Mouse (Mus musculus) layer of hippocampus, adult 18-20 months (tissue): ENCODE measurements around the gene Myh9. TPM values are rescaled to one million over a fixed set of nuclear protein-coding genes. Genes with fewer than 3 reads are reported as not detected.
A peak's percentile ranks its signal among the peaks of the same experiment; 100 is the strongest.
"Not testable (repeated sequence)": the region's sequence is repeated elsewhere in the genome, so short reads cannot be mapped to it uniquely, and the experiment has no call there.

ENCODE experiments used
- DNase-seq, 2 experiments: peaks; one replicate each; pipeline ENCODE4 v3.0.0; 2022; ENCODE audit warnings: low spot score in 2 of 2
- total RNA-seq, 2 experiments: library from RNA; stranded (reverse); gene quantifications; 2 replicates each; pipeline ENCODE4 v1.2.3; 2021

The Myh9 gene
- total RNA-seq, 2 experiments from 2014 or later = 86.7 to 88.3 TPM

DNA sequence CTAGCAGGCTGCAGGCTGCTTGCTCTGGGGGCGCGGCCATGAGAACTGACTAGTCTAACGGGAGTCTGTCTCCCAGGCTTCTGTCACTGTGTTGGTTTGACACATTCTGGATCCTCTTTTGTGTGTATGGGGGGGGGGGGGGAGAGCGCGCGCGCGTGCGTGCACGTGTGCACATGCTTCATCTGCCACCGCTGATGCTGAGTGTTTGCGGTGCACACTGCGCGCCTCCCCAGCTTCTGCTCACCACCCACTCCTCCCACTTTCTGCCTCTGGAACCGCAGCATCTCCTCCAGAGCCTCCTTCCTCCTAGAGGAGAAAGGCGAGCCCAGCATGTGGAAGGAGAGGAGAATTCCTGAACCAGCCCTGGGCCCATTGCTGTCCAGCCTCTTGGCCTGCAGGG is 81.9 kb downstream of the Myh9 start:
- no peak for DNase-seq

DNA sequence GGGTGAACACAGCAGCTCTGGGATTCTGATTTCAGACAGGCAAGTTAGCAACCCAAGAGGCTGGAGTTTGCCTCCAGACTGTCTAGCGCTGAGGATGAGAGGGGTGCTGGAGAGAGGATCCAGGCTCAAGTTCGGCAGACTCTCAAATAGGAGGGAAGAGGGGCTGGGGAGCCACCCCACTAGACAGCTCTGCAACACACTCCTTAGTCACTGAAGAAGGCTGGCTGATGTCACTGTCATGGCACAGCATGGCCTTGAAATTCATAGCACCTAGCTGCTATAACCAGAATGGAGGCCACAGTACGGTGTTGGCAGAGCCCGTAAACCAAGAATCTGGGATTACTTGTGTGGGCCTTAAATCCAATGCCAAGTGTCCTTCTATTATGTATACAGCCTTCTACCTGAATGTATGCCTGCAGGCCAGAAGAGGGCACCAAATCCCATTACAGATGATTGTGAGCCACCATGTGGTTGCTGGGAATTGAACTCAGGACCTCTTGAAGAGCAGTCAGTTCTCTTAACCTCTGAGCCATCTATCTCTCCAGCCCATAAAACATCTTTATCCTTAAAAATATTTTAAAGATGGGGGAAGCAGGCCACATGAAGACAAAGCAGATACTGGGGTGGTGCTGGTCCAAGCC is 84.3 kb downstream of the Myh9 start:
- DNase-seq = no peak

DNA sequence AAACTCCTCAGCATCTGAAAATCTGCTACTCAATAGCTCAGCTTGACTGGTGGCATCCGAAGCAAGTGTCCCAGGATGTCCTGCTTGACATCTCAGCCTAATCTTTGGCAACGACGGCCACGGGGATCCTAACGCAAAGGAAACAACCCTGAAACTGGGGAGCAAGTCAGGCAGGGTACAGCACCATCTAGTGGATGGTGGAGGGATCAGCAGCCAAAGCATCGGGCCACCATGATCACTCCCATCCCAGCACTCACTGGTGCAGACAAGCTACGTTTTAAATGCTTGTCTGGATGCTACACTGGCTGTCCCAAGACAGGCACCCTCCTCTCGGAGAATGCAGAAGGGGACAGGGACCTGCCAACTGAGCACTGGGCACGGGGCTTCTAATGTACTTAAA is 85.1 kb downstream of the Myh9 start, which contains the start of gene Apol8:
Gene Apol8 (minus strand): TSS at position 156 of the 400 bp plus-strand sequence.
- DNase-seq = peak in 1 of 2 experiments; percentile 87

DNA sequence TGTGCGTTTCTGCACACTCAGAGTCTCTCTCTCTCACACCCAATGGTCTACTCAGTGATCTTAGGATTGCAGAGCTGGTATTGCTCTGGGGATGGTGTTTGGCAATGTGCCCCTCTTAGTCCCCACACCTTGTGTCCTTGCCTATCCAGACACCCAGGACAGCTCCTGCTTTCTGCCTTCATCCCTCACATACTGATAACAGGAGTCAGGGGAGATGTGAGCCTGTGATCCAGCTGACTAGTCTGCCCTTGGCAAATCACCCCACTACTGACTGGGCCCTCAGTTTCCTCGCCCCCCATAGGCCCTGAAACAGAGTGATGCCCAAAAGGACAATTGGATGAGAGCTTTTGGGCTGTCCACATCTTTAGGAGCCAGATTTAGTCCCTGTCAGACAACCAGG is 85.9 kb downstream of the Myh9 start:
- no peak for DNase-seq

DNA sequence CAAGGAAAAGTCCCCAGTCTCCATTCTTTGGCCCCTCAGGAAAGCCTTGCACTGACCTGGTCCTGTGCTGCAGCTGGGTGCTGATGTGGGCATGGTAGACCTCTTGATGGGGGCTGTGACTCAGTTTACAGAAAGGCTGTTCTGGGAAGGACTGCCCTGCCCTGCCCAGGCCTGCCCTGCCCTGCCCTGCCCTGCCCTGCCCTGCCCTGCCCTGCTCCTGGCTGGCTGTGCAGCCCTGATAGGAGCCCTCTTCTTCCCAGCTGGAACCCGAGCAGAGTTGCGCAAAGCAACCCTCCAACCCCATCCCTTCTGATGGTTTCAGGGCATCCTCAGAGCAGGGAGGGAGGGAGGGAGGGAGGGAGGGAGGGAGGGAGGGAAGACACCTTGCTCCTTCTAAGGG is 86.8 kb downstream of the Myh9 start:
- DNase-seq = no peak

DNA sequence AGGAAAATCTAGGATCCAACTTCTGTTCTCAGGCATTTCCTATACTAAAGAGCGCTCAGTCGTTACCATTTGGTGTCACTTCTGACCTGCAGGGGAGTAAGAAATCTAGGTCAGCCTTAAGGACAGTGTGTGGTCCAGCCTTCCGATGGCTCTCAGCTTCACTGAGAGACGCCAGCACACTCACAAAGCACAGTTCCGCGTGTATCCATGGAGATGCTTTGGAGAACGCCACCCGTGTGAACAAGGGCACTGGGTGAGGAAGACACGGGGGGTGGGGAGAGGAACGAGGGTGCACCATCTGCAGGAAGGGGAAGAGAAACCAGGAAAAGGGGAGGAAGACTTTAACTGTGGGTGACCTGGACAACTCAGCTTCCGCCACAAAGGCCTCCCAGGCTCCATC is 89.5 kb downstream of the Myh9 start:
- no peak for DNase-seq

DNA sequence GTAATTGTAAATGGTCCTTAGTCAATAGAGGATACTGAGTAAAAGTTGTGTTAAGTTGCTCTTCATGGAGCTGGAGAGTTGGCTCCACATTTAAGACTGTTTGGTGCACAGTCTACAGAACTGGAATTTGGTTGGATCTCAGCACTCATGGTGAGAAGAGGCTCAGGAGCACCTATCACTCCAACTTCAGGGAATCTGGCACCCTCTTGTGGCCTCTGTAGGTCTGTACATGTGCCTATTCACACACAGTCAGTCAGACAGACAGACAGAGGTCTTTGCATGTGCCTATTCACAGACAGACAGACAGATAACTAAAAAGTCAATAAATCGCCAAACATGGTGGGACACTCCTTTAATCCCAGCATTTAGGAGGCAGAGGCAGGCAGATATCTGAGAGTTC is 91.5 kb downstream of the Myh9 start:
- peak in 1 of 2 experiments; percentile 61 for DNase-seq

DNA sequence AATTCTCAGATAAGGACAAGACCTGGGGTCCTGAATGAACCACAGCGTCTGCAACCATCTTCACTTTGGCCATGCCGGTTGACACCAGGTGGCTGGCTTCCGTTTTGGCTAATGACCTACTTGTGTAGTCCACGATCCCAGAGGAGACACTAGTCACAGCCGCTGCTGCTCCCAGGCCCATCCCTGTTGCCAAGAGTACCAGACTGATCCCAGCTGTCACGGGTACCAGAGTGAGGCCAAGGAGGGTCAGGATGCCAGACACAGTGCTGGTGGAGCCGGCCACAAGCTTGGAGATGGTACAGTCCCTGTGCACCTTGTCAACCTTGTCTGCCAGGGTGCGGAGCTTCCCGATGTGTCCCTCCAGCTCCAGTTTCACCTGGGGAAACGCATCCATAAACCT is 92.3 kb downstream of the Myh9 start:
- DNase-seq = no peak

DNA sequence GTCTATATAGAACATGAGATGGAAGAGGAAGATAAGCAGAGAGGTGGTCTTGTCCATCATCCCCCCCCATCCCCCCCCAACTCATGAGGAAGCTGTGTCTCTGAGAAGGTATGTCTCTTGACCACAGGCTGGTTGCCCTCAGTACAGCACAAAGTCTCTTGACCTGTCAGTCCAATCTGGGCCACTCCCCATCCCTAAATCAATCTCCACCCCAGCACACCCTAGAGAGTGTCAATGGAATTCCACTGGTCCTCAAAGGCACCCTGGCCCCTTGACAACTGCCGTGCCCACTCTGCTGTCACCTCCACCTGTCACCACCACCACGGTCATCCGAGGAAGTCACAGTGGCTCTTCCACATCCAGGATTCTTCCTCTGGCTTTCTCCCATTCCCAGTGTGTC is 93.6 kb downstream of the Myh9 start:
- DNase-seq = no peak

DNA sequence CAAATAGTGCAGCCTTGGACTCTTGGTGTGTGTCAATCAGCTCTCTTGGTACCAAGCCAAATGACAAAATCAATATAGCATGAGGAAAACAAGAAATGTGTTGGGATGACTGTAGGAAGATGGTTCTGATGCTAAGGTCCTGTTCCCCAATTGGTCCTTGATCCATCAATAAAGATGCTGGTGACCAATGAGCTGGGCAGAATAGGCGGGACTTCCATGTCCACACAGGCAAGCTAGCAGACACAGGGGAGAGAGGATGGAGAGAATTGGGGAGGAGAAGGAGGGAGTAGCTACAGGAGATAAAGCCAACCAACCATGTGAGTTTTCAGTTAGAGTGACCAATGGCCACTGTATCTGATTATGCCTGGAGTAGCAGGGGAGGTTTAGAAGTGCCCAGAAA is 95.6 kb downstream of the Myh9 start:
- no peak for DNase-seq

DNA sequence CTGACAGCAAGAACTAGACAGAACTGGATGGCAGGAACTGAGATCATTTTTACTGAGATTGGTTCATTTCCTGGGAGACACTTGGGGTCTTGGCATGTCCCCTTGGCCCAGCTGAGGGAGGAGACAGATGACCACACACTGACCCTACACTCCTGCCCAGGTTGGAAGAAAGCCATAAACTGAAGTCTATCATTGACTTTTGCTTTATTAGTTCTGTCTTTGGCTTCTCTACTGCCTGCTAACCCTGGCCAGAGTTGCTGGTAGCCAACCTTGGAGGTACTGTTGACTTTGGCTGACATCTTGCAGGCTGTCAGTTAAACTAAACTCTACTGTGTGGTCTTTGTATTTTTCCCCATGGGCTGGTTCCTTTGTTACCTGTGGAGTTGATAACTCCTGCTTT is 96.9 kb downstream of the Myh9 start:
- DNase-seq = no peak

DNA sequence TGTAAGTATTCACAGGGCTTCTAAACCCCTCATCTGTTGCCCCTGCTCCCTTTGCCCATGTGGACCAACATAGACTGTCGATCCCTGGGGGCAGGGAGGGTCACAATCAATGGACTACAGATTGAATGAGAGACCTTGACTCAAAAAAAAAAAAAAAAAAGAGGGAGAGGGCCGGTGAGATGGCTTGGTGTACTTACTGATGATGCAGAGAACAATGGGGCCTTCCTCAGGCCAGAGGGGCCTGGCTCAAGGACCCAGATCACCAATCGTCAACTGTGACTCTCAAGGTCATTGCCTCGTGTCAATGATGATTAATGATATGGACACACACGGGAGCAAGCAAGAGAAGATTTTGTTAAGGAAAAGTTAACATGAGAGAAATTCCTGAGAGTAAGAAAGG is 97.3 kb downstream of the Myh9 start:
- no peak for DNase-seq

DNA sequence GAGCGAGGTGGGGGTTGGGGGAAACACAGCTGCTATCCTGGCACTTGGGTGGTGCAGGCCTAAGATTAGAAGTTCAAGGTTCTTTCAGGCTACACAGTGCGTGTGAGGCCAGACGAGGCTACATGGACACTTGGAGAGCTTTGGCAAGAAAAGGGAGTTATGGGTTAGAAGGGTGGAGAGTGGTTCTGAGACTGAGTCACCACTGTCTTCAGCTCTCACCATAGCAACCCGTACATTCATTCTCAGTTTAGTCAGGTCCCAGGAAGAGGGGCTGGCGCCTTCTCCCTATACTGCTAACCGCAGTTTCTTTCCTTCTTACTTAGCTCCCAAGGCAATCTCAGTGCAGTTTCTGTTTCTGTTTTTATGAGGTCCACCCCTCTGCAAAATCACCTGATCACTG is 100.4 kb downstream of the Myh9 start:
- DNase-seq = not testable (repeated sequence)

DNA sequence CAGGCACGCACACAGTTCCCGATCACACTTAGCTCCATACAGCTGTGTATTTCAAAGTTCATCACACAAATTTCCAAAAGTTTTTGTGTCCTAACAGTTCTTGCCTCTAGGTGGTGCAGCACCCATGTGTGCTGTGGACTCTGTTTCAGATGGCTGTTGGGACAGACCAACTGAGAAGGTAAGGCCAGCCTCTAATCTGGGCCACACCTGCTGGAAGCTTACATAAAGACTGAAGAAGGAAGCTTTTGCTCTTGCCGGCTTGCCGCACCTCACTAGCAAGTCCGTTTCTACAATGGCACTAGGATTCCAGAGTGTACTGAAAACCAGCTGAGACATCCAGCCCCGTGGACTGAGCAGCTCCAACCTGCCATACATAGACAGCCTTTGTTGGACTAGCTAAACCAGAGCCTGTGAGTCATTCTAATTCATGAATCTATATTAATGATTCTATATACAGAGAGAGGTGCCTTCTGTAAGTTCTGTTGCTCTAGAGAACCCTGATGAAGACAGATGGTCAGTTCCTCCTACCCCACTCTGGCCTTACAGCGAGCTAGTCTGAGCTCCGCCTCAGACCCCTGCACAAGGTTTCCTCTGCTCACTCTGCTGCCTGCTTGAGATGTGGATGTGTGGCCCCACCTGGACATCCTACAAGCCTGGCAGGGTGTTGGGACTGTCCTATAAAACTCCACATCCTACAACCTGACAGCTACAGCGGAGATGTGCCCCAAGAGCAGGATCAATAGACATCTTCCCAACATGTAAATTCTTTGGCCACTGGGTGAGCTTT is 101.3 kb downstream of the Myh9 start:
- no peak for DNase-seq

DNA sequence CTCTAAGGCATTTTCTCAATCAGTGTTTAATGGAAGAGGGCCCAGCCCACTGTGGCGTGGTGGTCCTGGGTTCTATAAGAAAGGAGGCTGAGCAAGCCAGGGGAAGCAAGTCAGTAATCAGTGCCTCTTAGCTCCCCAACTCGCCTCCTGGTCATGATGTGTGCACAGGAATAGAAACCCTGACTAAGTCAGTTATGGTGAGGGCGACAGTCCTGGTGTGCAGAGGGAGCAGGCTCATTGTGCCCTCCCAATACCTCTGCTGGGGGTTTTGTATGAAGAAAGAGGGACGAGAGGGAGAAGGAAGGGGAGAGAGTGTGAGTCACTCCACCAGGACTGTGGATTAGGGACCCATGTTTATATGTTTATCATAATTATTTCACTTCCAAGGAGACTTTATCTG is 108.1 kb downstream of the Myh9 start:
- not testable (repeated sequence) for DNase-seq

DNA sequence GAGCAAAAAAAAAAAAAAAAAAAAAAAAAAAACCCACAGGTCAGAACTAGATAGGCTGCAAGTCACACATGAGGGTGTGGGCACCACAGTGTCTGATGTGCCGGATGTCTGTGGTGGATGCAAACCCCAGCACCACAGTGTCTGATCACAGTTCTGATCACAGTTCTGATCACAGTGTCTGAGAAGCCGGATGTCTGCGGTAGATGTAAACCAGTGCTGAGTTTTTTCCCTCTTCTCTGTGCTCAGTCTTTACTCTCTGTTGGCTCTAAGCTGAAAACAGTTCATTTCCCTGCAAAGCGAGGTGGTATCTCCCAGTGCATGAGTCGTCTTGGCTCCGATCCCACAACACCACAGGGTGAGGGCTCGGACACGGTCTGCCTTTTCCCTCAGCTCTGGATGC is 108.6 kb downstream of the Myh9 start:
- DNase-seq = not testable (repeated sequence)

DNA sequence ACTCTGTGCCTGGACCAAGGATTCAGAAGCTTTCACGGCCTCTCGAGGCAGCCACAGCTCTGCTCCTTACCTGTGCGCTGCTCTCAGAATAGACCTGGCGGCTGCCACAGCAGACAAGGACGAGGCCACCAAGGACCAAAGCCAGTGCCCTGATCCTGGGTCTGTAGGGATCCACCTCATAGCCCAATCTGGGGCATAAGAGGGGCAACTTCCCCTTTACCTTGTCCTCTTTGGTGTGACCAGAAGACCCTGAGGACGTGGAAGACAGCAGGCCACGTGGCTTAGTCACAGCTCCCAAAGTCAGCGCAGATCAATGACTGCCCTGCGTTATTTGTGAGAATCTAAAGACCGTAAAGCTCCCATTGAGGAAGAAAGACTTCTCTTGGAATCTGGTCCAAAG is 109.1 kb downstream of the Myh9 start:
- DNase-seq = not testable (repeated sequence)

DNA sequence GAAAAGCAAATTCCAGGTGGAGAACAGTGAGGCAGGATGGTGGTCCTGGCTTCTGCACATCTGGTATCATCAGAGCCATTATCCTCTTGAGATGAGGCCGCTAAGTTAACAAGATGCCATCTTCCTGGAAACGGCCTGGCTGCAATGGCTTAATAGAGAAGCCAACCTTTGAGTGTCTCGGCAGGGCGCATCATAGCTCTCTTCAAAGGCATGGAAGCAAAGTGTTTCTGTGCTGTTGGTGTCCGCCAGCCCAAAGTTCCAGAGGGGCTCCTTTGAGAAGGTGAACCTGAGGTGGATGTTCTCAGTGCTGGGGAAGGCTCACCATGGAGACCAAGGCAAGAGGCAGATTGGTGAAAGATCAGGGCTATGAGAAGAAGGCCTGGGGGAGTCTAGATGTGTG is 110.4 kb downstream of the Myh9 start:
- DNase-seq = no peak

DNA sequence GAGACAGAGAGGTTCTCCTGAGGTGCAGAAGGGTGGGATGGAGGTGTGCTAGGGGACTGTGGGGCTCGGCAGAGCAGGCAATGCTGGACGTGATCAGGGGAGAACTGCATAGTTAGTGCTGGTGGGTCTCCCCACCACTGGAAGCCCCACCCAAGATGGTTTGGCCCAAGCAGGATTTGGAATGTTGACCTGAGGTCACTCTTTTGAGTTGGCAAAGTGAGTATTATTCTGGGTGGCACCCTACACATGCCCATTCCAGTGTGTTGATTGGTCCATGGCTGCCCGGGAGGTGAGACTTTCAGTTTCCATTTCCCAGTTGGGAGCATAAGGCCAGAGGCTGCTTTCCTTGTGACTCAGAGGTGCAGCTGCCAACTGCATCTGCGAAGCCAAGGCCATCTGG is 113.2 kb downstream of the Myh9 start, which contains the start of gene Apol9b:
Gene Apol9b (plus strand): TSS at position 301 of the 400 bp plus-strand sequence.
- not testable (repeated sequence) for DNase-seq

DNA sequence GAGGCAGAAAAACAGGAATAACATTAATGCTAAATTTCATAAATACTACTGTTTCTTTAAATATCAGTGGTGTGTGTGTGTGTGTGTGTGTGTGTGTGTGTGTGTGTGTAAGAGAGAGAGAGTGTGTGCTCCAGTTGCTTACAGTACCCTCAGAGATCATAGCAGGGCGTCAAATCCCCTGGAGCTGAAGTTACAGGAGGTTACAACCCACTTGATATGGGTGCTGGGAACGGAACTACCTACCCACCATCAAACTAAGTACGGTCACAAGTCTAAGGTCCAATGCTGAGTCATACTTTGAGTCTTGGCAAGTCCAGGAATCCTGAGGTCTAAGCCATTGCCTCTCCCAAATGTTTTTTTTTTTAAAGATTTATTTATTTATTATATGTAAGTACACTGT is 114.2 kb downstream of the Myh9 start:
- not testable (repeated sequence) for DNase-seq

DNA sequence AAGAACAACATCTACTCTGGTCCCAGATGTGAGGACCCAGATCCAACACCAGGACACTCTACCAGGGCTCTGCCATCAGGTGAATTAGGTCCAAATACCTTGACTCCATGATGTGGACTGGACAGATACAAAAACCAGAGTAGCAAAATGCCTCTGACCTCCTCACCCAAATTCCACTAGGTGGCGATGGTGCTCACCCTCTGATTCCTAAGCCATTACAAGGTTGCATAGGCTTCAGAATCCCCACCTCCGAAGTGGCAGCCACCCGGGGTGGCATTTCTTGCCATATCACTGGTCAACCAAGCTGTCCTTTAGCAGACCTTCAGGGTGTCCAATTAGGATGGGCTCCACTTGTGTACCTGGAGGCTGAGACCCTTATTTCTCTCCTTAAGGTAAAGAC is 114.8 kb downstream of the Myh9 start:
- not testable (repeated sequence) for DNase-seq

DNA sequence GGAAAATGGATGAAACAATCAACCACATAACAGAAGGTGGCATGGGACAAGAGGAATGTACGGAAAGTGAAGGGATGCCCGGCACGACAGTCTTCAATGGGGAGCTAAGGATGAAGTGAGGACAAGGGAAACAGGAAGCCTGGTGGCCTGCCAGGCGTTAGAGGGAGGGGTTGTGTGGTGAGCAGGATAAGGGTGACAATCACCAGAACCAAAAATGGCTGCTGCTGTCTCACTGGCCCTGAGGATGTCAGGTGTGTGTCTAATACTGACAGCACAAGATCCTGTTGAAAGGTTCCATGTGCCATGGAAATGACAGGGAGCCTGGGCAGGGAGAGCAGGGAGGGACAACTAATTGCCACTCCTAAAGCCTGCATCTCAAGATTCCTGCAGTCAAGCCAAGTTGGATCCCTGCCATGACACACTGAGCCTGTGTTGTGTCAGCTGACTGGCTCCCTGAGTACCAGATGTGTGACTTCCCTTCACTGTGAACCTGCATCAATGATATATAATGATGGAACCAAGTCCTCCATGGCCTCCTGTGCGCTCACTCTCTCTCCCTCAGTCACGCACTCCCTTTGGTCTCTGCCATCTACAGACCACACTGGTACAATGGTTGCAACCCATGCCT is 116.5 kb downstream of the Myh9 start:
- not testable (repeated sequence) for DNase-seq
